Comparison of ENCODE assay signal across 7 mouse cellular contexts in the genomic region with DNA sequence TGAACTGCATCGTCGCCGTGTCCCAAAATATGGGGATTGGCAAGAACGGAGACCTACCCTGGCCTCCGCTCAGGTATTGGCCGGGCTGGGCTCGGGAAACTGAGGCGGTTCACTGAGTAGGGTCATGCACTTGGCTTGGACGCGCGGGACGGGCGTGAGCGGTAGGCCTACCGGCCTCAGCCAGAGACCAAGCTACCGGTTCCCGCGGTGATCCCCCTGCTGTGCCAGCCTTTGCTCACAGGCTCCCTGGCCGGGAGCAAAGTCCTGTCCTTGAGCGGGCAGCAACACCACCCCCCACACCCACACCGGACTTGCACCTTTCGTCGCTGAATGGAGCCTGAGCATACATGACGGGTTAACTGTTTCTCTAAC. TPM values are rescaled to one million over a fixed set of nuclear protein-coding genes. Genes with fewer than 3 reads are reported as not detected.
A peak's percentile ranks its signal among the peaks of the same experiment; 100 is the strongest.
DNase-seq lines count a peak whose midpoint lies in the region; ATAC-seq and TF ChIP-seq lines count a peak whose summit lies in the region.

No protein-coding gene starts in this region.

- under 1% methylated on average over 24 of the region's 24 CpGs for WGBS in heart, postnatal 0 days
- WGBS in limb, embryonic 11.5 days, result 1% methylated on average over 24 of the region's 24 CpGs

- TF ChIP-seq EP300 in heart, postnatal 0 days (IDR thresholded peaks at IDR 0.05; ENCODE audit: low read depth), result no peak

- peak overlapping the region; percentile 97 for H3K4me2 ChIP-seq in heart, postnatal 0 days (ENCODE audit: low read depth, low read length)
- peak overlapping the region; percentile 62 for H3K4me2 ChIP-seq in limb, embryonic 11.5 days (ENCODE audit: low read depth, severe bottlenecking)

- H3K79me3 ChIP-seq in C2C12 (ENCODE audit: low read depth), result peaks cover 2% of the 10 kb centered on the region

- peaks cover 32% of the 10 kb centered on the region for H3K4me1 ChIP-seq in G1E (ENCODE audit: insufficient read depth, low read depth, low read length)
- H3K4me1 ChIP-seq in heart, postnatal 0 days (ENCODE audit: control insufficient read depth, insufficient read depth), result peaks cover 13% of the 10 kb centered on the region; the same call in 1 of the 2 replicates
- H3K4me1 ChIP-seq in limb, embryonic 11.5 days (ENCODE audit: control insufficient read depth, insufficient read depth, low read length), result peaks cover 8% of the 10 kb centered on the region; the same call in 1 of the 2 replicates

- peak overlapping the region; percentile 69 for H3ac ChIP-seq in C2C12 (ENCODE audit: control insufficient read depth, insufficient read length, low read depth)

- H3K4me3 ChIP-seq in C2C12 (ENCODE audit: insufficient read depth, poor library complexity, severe bottlenecking) (peak overlapping the region; percentile 57), G1E (ENCODE audit: low read depth, low read length) (peak overlapping the region; percentile 92)
- peak overlapping the region; percentile 78 for H3K4me3 ChIP-seq in heart, postnatal 0 days (ENCODE audit: low read depth, low read length)
- peak overlapping the region; percentile 63 for H3K4me3 ChIP-seq in limb, embryonic 11.5 days (ENCODE audit: low read depth, low read length)

- no peak for DNase-seq in G1E (ENCODE audit: low spot score)
- no peak for DNase-seq in heart, postnatal 0 days (ENCODE audit: low spot score)
- DNase-seq in limb, embryonic 11.5 days (ENCODE audit: low spot score), result no peak
- no peak for DNase-seq in gastrocnemius, postnatal 10 days
- DNase-seq in ovary, postnatal 36 days (ENCODE audit: low spot score), result no peak

- peak overlapping the region; percentile 65 for H3K9ac ChIP-seq in heart, postnatal 0 days (replicated peaks; ENCODE audit: low read depth, low read length)
- peak overlapping the region; percentile 71 for H3K9ac ChIP-seq in limb, embryonic 11.5 days (ENCODE audit: low read length)

- TF ChIP-seq CTCF in C2C12 (IDR thresholded peaks at IDR 0.05; ENCODE audit: control insufficient read depth, insufficient read depth, insufficient read length) (no peak), G1E (IDR thresholded peaks at IDR 0.05; ENCODE audit: low read depth, low read length) (no peak)
- no peak for TF ChIP-seq CTCF in heart, postnatal 0 days (IDR thresholded peaks at IDR 0.05; ENCODE audit: low read depth)

- peak; percentile 11; the same call in 1 of the 2 replicates for ATAC-seq in G1E (ENCODE audit: extremely low read depth, insufficient number of reproducible peaks, low FRiP score, poor library complexity, severe bottlenecking)
- no peak for ATAC-seq in heart, postnatal 0 days (ENCODE audit: insufficient read depth, low read depth)
- ATAC-seq in limb, embryonic 11.5 days (ENCODE audit: insufficient number of reproducible peaks, low FRiP score, low TSS enrichment, low read depth), result peak; percentile 58
- peak; percentile 1; the same call in 1 of the 2 replicates for ATAC-seq in neutrophil, adult 5-6 weeks (ENCODE audit: extremely low read depth, insufficient number of reproducible peaks, low FRiP score, poor library complexity, severe bottlenecking)

- peaks cover 22% of the 10 kb centered on the region for H3K79me2 ChIP-seq in C2C12 (ENCODE audit: control insufficient read depth, insufficient read depth)

- H3K9me3 ChIP-seq in G1E (replicated peaks), result no peaks in the 10 kb centered on the region
- H3K9me3 ChIP-seq in heart, postnatal 0 days (replicated peaks; ENCODE audit: control insufficient read depth, low read length), result no peaks in the 10 kb centered on the region
- H3K9me3 ChIP-seq in limb, embryonic 11.5 days (ENCODE audit: control insufficient read depth, low read length), result no peaks in the 10 kb centered on the region

- H3K36me3 ChIP-seq in C2C12 (ENCODE audit: control insufficient read depth, insufficient read depth), result peaks cover 53% of the 10 kb centered on the region
- peaks cover 63% of the 10 kb centered on the region for H3K36me3 ChIP-seq in G1E (replicated peaks)
- H3K36me3 ChIP-seq in heart, postnatal 0 days (replicated peaks; ENCODE audit: control insufficient read depth, insufficient read depth, low read length), result peaks cover 26% of the 10 kb centered on the region; the same call in 1 of the 2 replicates
- H3K36me3 ChIP-seq in limb, embryonic 11.5 days (ENCODE audit: control insufficient read depth, insufficient read depth, low read length), result peaks cover 4% of the 10 kb centered on the region

- H3K27me3 ChIP-seq in C2C12 (ENCODE audit: control insufficient read depth, insufficient read depth, insufficient read length), result no peaks in the 10 kb centered on the region
- H3K27me3 ChIP-seq in G1E (ENCODE audit: insufficient read depth, low read length), result no peaks in the 10 kb centered on the region
- no peaks in the 10 kb centered on the region for H3K27me3 ChIP-seq in heart, postnatal 0 days (ENCODE audit: control insufficient read depth, insufficient read depth, low read length)
- H3K27me3 ChIP-seq in limb, embryonic 11.5 days (ENCODE audit: control insufficient read depth, insufficient read depth, low read length), result no peaks in the 10 kb centered on the region

- H3K27ac ChIP-seq in heart, postnatal 0 days (ENCODE audit: low read depth), result peak overlapping the region; percentile 47; the same call in 1 of the 2 replicates
- 0 out of 2 replicates have a peak overlapping the region, but pooled peaks have one; percentile 30 for H3K27ac ChIP-seq in limb, embryonic 11.5 days (replicated peaks; ENCODE audit: low read depth, low read length)

TF ChIP-seq in C2C12, 6 proteins besides CTCF, POLR2A, EP300 and RAD21:
- TF ChIP-seq FOSL1 (IDR thresholded peaks at IDR 0.05; ENCODE audit: insufficient read depth, low read length, poor library complexity, severe bottlenecking) (no peak), MYOG (IDR thresholded peaks at IDR 0.05; ENCODE audit: control insufficient read depth, extremely low read depth, insufficient read length) (no peak), MAX (IDR thresholded peaks at IDR 0.05) (no peak), USF1 (IDR thresholded peaks at IDR 0.05; ENCODE audit: low read depth) (no peak), CEBPB (IDR thresholded peaks at IDR 0.05; ENCODE audit: low read depth) (no peak), MYOD1 (IDR thresholded peaks at IDR 0.05; ENCODE audit: control insufficient read depth, insufficient read length, low read depth) (no peak)

RNA-seq across cellular contexts. Expression of a gene that starts 0.5 kb away (rescaled TPM):
- polyA plus RNA-seq in C2C12 (2012; fragmentation: generic; extraction: Trizol) (5.4 TPM), G1E (2012) (33.1 and 33.5 TPM in 2 replicates)
- total RNA-seq in G1E (2014; fragmentation: Nextera tagmentation) (39.0 and 44.4 TPM in 2 replicates), G1E (2017) (43.7 and 49.1 TPM in 2 replicates)
- total RNA-seq in heart, postnatal 0 days (2014; rRNA removed; ENCODE audit: low replicate concordance), result 4.5 and 37.1 TPM in 2 replicates
- 8.5 and 9.4 TPM in 2 replicates for polyA plus RNA-seq in heart, postnatal 0 days (2015; fragmentation: Nextera tagmentation; extraction: Ambion mirVana)
- polyA plus RNA-seq in limb, embryonic 11.5 days (2014; fragmentation: Nextera tagmentation; extraction: Ambion mirVana), result 44.3 and 47.3 TPM in 2 replicates
- total RNA-seq in neutrophil, adult 5-6 weeks (2017), result 48.5 and 53.7 TPM in 2 replicates
- total RNA-seq in gastrocnemius, postnatal 10 days (2021), result 10 to 100 TPM in 1 of 2 experiments, 1 to 10 TPM in 1; 9.6 to 18.5 TPM

RNA-seq across cellular contexts. Expression of a gene that starts 0.7 kb away (rescaled TPM):
- polyA plus RNA-seq in C2C12 (2012; fragmentation: generic; extraction: Trizol) (9.4 TPM), G1E (2012) (1.1 and 1.2 TPM in 2 replicates)
- total RNA-seq in G1E (2014; fragmentation: Nextera tagmentation) (24.2 and 30.5 TPM in 2 replicates), G1E (2017) (26.5 and 27.1 TPM in 2 replicates)
- total RNA-seq in heart, postnatal 0 days (2014; rRNA removed; ENCODE audit: low replicate concordance), result 3.2 and 4.1 TPM in 2 replicates
- 4.4 and 5.3 TPM in 2 replicates for polyA plus RNA-seq in heart, postnatal 0 days (2015; fragmentation: Nextera tagmentation; extraction: Ambion mirVana)
- polyA plus RNA-seq in limb, embryonic 11.5 days (2014; fragmentation: Nextera tagmentation; extraction: Ambion mirVana), result 28.5 and 30.1 TPM in 2 replicates
- total RNA-seq in neutrophil, adult 5-6 weeks (2017), result 1.1 and 2.2 TPM in 2 replicates
- total RNA-seq in gastrocnemius, postnatal 10 days (2021), result 1 to 10 TPM; 1.9 to 2.8 TPM

RNA-seq across cellular contexts. Expression of a gene that starts 49.5 kb away (rescaled TPM):
- polyA plus RNA-seq in C2C12 (2012; fragmentation: generic; extraction: Trizol) (0.02 TPM), G1E (2012) (not detected in 2 replicates)
- total RNA-seq in G1E (2014; fragmentation: Nextera tagmentation) (not detected in 2 replicates), G1E (2017) (not detected in 2 replicates)
- not detected in 2 replicates for total RNA-seq in heart, postnatal 0 days (2014; rRNA removed; ENCODE audit: low replicate concordance)
- 0.12 and 0.31 TPM in 2 replicates for polyA plus RNA-seq in heart, postnatal 0 days (2015; fragmentation: Nextera tagmentation; extraction: Ambion mirVana)
- polyA plus RNA-seq in limb, embryonic 11.5 days (2014; fragmentation: Nextera tagmentation; extraction: Ambion mirVana), result 1.3 and 1.6 TPM in 2 replicates
- total RNA-seq in neutrophil, adult 5-6 weeks (2017), result not detected in 2 replicates
- total RNA-seq in gastrocnemius, postnatal 10 days (2021), result not detected
